Mouse (Mus musculus) erythroblast, embryonic 14.5 days (primary cell): Measurements from ENCODE around the gene Usp12. TPM values are rescaled to one million over a fixed set of nuclear protein-coding genes. Genes with fewer than 3 reads are reported as not detected.

Experiments
- H3K27me3 ChIP-seq: 2 replicates; pipeline ENCODE4 v1.6.1; 2012; ENCODE audit warnings: inconsistent platforms; ENCODE audit not compliant: control insufficient read depth
- H3K36me3 ChIP-seq: 2 replicates; pipeline ENCODE4 v1.6.1; 2012; ENCODE audit warnings: mild to moderate bottlenecking, inconsistent platforms; ENCODE audit not compliant: control insufficient read depth
- H3K4me1 ChIP-seq: 2 replicates; pipeline ENCODE4 v1.6.1; 2012; ENCODE audit warnings: inconsistent platforms; ENCODE audit not compliant: control insufficient read depth
- H3K4me3 ChIP-seq: replicated peaks from 2 replicates; pipeline ENCODE3; 2012; ENCODE audit warnings: moderate library complexity, mild to moderate bottlenecking, inconsistent platforms
- H3K9me3 ChIP-seq: 2 replicates; pipeline ENCODE4 v1.6.1; 2012; ENCODE audit warnings: low read length, inconsistent platforms, mixed read lengths; ENCODE audit not compliant: control insufficient read depth
- GATA1 ChIP-seq: IDR thresholded peaks from 2 replicates; pipeline ENCODE4 v1.6.1; 2012; ENCODE audit warnings: low read length, inconsistent platforms, mixed read lengths
- TAL1 ChIP-seq: IDR thresholded peaks from 3 replicates; pipeline ENCODE4 v1.6.1; 2012; ENCODE audit warnings: low read length, inconsistent platforms, mixed read lengths
- polyA plus RNA-seq: library from polyadenylated mRNA; stranded (reverse); fragments of >175 nt; gene quantifications from 2 replicates; pipeline ENCODE4 v1.2.3, GENCODE M21; 2012

The Usp12 gene
- polyA plus RNA-seq, 1 experiment = 0.26 TPM

DNA sequence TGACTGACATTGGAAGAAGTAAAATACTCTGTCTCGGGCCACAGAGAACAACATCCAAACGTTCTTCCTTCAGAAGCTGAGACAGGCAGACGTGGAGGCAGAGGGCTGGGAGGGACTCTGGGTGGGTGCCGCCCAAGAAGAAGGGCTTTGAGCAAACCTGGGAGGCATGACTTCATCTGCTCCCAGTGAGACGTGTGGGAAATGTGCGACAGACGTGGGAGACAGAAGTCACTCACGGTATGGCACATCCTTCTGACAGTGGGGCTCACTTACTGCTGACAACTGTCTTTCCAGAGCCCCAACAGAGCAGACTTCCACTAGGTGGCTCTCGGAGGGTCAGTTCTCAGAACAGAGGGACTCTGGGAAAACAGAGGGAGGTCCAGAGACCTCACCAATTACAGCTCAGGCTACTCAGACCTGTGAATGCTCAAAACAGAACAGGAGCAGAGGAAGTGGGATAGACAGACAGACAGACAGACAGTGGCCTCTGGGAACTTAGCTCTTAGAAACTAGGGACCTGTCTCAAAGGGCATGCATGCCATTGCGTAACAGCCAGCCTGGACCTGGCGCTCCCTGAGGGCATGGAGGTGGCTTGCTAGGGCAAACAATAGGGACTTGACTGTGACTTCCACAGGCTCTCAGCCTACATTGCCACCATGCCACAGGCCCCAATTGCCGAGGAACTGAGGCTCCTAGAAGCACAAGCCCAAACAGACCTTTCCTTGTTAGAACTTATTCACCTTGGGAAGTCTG, 60.7 kb downstream of the Usp12 start:
- peaks cover 43% of the 10 kb centered on the region for H3K36me3 ChIP-seq
- H3K4me3 ChIP-seq = no peak overlapping the region
- peaks cover 7% of the 10 kb centered on the region for H3K4me1 ChIP-seq
- H3K9me3 ChIP-seq = no peaks in the 10 kb centered on the region
- TF ChIP-seq GATA1 (no peak), TAL1 (no peak)
- no peaks in the 10 kb centered on the region for H3K27me3 ChIP-seq

DNA sequence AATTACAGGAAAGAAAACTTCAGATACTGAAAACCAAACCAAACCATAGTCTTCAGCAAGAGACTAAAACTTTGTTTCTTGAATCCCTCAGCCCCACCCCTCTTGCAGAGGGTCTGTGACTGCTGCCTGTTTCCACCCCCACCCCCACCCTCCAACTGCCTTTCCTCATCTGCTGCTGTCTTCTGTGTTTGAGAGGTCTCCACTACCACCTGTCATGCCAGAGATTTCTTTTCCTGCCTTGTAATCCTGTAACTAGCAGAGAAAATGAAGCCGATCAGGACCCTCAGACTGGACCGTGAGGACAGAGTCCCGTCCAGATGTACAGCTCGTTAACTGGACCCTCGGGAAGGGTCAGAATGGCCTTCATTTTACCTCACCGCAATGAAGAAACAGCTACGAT, 61.4 kb downstream of the Usp12 start:
- Histone ChIP-seq H3K36me3 (peaks cover 38% of the 10 kb centered on the region), H3K4me1 (peaks cover 4% of the 10 kb centered on the region), H3K9me3 (no peaks in the 10 kb centered on the region), H3K27me3 (no peaks in the 10 kb centered on the region), H3K4me3 (no peak overlapping the region)
- TF ChIP-seq GATA1 (no peak), TAL1 (no peak)

DNA sequence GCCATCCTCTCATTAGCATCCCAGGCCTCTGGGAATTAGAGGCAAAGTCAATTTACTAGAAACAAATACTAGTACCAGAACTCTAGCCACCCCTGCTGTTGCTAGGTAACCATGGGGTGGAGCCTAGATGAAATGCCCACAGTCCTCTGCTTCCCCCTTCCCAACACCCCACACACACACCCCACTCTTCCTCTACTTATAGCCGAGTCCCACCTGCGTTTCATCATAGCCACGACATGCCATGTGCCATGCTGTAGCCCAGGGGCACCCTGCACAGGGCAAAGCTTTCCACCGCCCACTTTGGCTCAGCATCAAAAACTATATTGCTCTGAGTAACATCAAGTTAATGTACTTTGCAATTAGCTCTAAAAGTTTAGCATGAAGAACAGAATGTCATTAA, 67.8 kb downstream of the Usp12 start:
- TF ChIP-seq GATA1 (no peak), TAL1 (no peak)
- H3K4me3 ChIP-seq = no peak overlapping the region
- H3K4me1 ChIP-seq = no peaks in the 10 kb centered on the region

DNA sequence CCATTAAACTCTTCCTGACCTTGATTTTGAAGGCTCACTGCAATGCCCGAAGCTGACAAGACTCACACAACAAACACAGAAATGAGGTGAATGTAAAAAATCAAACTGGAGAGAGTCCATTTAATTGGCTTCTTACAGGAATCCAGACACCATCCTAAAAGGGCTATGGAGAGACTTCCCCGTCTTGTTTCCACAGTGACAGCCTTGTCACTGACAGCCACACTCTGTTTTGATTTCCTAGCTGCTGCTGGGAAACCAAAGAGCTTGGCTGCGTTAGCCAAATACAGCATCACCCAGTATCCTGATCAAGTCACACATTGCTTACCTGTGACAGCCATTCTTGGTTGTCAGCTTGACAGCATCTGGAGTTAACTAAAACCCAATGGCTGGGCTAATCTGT, 69.8 kb downstream of the Usp12 start:
- H3K36me3 ChIP-seq = no peaks in the 10 kb centered on the region
- no peaks in the 10 kb centered on the region for H3K4me1 ChIP-seq
- no peak; the same call in 1 of the 2 replicates for TF ChIP-seq GATA1
- TF ChIP-seq TAL1 = no peak
- H3K9me3 ChIP-seq = peaks cover 5% of the 10 kb centered on the region; the same call in 1 of the 2 replicates
- H3K27me3 ChIP-seq = no peaks in the 10 kb centered on the region
- H3K4me3 ChIP-seq = no peak overlapping the region

More for the DNA sequence above, 67.8 kb downstream of the Usp12 start:
- Histone ChIP-seq H3K9me3 (peaks cover 5% of the 10 kb centered on the region; the same call in 1 of the 2 replicates), H3K27me3 (no peaks in the 10 kb centered on the region), H3K36me3 (no peaks in the 10 kb centered on the region)

DNA sequence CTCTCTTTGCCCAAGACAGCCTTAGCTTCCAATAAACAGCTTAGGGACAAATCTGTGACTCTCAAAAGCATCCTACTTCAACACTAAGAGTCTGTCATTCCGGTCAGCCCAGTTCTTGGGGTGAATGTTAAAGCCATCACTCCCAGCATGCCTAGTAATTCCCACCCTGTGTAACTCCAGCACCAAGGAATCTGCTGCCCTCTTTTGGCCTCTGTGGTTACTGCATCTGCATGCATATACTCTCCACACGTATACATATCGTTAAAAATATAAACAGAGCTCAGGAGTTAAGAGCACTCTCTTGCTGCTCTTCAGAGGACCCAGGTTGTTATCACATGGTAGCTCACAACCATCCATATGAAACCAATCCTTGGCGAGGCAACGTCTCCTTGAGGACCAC, 71.4 kb downstream of the Usp12 start:
- H3K36me3 ChIP-seq = no peaks in the 10 kb centered on the region
- H3K9me3 ChIP-seq = peaks cover 5% of the 10 kb centered on the region; the same call in 1 of the 2 replicates
- H3K4me1 ChIP-seq = no peaks in the 10 kb centered on the region
- H3K27me3 ChIP-seq = no peaks in the 10 kb centered on the region
- no peak overlapping the region for H3K4me3 ChIP-seq
- TF ChIP-seq GATA1 = no peak
- TF ChIP-seq TAL1 = no peak

DNA sequence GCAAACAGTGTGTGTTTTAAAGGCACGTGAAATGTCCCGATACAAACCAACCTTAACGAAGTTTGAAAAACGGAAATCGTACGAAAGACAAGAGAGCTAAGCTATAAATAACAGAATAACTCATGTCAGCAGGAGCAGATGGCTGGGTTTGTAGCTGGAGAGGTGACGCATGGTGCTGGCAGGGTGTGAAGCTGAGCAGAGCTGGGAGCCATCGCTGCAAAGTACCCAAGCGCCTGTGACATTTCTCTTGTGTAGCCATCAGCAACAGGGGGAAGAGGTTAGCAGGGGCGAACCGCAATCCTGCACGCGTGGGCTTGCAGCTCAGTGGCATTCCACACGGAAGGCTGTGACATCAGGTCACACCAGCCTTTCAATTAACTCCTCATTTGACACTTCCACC, 72.6 kb downstream of the Usp12 start:
- Histone ChIP-seq H3K36me3 (no peaks in the 10 kb centered on the region), H3K27me3 (no peaks in the 10 kb centered on the region), H3K4me1 (no peaks in the 10 kb centered on the region), H3K4me3 (no peak overlapping the region), H3K9me3 (peaks cover 5% of the 10 kb centered on the region; the same call in 1 of the 2 replicates)
- TF ChIP-seq TAL1 = no peak
- TF ChIP-seq GATA1 = no peak

DNA sequence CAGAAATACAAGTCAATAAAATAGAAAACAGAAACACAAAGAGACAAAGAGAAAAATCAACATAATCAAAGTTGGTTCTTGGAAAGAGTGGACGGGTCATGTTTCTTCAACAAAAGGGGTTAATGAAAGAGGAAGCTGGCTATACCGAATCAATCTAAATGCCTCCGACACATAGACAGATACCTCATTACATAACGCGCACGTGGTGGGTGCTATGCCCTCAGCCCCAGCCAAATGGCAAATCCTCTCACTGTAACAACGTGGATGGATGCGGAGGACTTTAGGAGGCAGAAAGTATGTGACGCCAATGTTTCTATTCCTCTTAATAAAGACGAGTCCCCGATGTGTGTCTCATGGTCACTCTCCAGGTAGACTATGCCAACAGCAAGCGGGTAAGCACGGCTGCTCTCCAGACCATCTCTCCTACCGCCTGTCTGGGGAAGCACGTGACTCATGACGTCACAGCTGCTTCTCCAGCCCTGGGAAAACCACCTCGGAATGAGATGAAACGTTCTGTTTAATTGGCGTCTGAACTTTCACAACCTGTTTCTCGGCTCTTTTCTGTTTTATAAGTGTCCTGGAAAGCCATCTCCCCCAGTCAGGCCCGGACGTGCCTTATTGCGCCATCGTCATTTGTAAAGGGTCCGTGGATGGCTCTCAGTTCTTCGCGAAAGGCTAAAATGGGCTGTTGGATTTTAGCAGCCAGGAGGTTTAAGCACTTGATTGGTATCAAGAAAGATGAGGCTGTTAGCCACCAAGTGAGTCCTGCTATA, 75.0 kb downstream of the Usp12 start:
- TF ChIP-seq TAL1 (no peak), GATA1 (no peak)
- H3K27me3 ChIP-seq = no peaks in the 10 kb centered on the region
- no peak overlapping the region for H3K4me3 ChIP-seq
- H3K9me3 ChIP-seq = peaks cover 5% of the 10 kb centered on the region; the same call in 1 of the 2 replicates
- no peaks in the 10 kb centered on the region for H3K4me1 ChIP-seq
- H3K36me3 ChIP-seq = no peaks in the 10 kb centered on the region

DNA sequence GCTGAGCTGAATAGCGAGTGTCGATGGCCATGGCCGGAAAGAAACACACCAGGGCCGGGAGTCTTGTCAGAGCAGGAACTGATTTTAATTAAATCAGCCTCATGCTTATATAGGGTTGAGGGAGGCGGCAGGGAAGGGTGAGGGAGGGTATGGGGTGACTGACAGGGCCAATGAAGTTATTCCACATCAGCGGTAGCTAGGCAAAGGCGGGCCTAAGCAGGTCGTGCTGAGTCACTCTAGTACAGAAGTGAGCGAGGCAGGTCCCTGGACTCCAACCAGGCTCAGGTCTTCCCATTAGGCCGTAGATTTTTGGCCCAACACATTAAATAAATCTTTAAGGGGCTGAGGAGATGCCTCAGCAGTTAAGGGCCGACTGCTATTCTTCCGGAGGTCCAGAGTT, 81.0 kb downstream of the Usp12 start:
- Histone ChIP-seq H3K9me3 (peaks cover 7% of the 10 kb centered on the region), H3K4me1 (peaks cover 8% of the 10 kb centered on the region), H3K36me3 (no peaks in the 10 kb centered on the region), H3K4me3 (no peak overlapping the region), H3K27me3 (no peaks in the 10 kb centered on the region)
- no peak for TF ChIP-seq GATA1

DNA sequence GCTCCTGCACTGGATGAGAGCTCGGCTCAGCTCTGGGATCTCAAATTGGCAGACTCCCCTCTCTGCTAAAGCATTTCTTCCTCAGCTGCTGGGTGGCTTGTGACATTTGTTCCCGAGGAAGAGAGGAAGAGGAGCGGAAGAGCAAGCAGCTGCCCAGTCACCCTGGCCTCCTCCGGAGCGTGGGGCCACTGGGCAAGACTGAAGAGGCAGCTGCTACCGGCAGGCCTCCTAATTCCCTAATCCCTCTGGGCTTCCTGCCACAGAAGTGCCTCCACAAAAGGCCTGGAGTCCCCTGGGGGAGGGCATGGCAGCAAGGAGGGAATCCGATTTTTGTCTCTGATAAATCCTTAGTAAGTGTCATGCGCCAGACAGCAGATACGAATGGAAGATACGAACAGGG, 81.7 kb downstream of the Usp12 start:
- H3K4me1 ChIP-seq = peaks cover 8% of the 10 kb centered on the region
- H3K4me3 ChIP-seq = no peak overlapping the region
- no peak for TF ChIP-seq TAL1
- no peak for TF ChIP-seq GATA1
- peaks cover 7% of the 10 kb centered on the region for H3K9me3 ChIP-seq
- H3K36me3 ChIP-seq = no peaks in the 10 kb centered on the region
- H3K27me3 ChIP-seq = no peaks in the 10 kb centered on the region
